9 mouse cellular contexts compared by ENCODE assay signal in genomic region chrX:151169261-151169961, GRCm38 (mm10). TPM values are rescaled to one million over a fixed set of nuclear protein-coding genes. Genes with fewer than 3 reads are reported as not detected.
DNase-seq lines count a peak whose midpoint lies in the region; ATAC-seq lines count a peak whose summit lies in the region.
"Had no signal": no experiment of that assay in that cellular context is flagged by ENCODE, and none has a peak within 500 bp of the region (broad histone marks: within the 10 kb centered on the region; RNA-seq: fewer than 3 reads in every experiment).

No protein-coding gene starts in this region.

- 18% methylated on average over 24 of the region's 58 CpGs for WGBS in hindbrain, embryonic 12.5 days

- no peaks in the 10 kb centered on the region for H3K27me3 ChIP-seq in hindbrain, embryonic 12.5 days

- ATAC-seq in hindbrain, embryonic 12.5 days (ENCODE audit: low FRiP score): peak; percentile 93

- H3K9me3 ChIP-seq in hindbrain, embryonic 12.5 days (replicated peaks): no peaks in the 10 kb centered on the region

- H3K4me1 ChIP-seq in hindbrain, embryonic 12.5 days: no peaks in the 10 kb centered on the region

- H3K4me3 ChIP-seq in hindbrain, embryonic 12.5 days: peak overlapping the region; percentile 43

- H3K9ac ChIP-seq in hindbrain, embryonic 12.5 days: peak overlapping the region; percentile 58

- H3K36me3 ChIP-seq in hindbrain, embryonic 12.5 days: no peaks in the 10 kb centered on the region

- H3K27ac ChIP-seq in hindbrain, embryonic 12.5 days: peak overlapping the region; percentile 88
- H3K27ac ChIP-seq: macrophage had no signal

- H3K4me2 ChIP-seq in hindbrain, embryonic 12.5 days (replicated peaks): peak overlapping the region; percentile 52

- peak; percentile 93 for DNase-seq in ZHBTc4 (ENCODE audit: low read depth, low spot score)
- DNase-seq in cerebellum, postnatal 10 days: peak; percentile 88 to 94
- DNase-seq in frontal cortex, postnatal 14 days (ENCODE audit: low spot score in 2 of 2): peak; percentile 57 to 73
- peak; percentile 60 to 70 for DNase-seq in layer of hippocampus, postnatal 36 days
- DNase-seq in lung, postnatal 36 days: peak; percentile 3
- peak; percentile 73 for DNase-seq in right cerebral cortex, postnatal 14 days
- no peak for DNase-seq in c-Kit-positive CD71-positive TER-119-positive erythroid progenitor cells, embryonic 14.5 days (ENCODE audit: low spot score)

RNA-seq across cellular contexts. Expression of gene Wnk3, which starts 28.5 kb away (rescaled TPM):
- 18.3 and 19.5 TPM in 2 replicates for polyA plus RNA-seq in hindbrain, embryonic 12.5 days (2016; fragmentation: Nextera tagmentation; extraction: Ambion mirVana)
- 10 to 100 TPM; 39.0 to 40.8 TPM for total RNA-seq in layer of hippocampus, postnatal 36 days (2021)
- polyA plus RNA-seq: macrophage had no signal
